Mouse (Mus musculus) kidney, adult 2 months (tissue): ENCODE results near the gene Adgrf2. TPM values are rescaled to one million over a fixed set of nuclear protein-coding genes. Genes with fewer than 3 reads are reported as not detected.

Experiments used
- DNase-seq: peaks from one replicate; pipeline ENCODE4 v3.0.0; 2021
- H3K27ac ChIP-seq: fragments of 200-500 bp; 2 replicates; pipeline ENCODE4 v1.5.1; 2012; ENCODE audit warnings: low read depth, low read length, control low read depth, inconsistent platforms; ENCODE audit not compliant: insufficient read depth
- H3K27me3 ChIP-seq: fragments of 200-500 bp; replicated peaks from 2 replicates; pipeline ENCODE4 v1.6.1; 2012; ENCODE audit warnings: mild to moderate bottlenecking, moderate library complexity, low read length, inconsistent platforms; ENCODE audit not compliant: control insufficient read depth, insufficient read depth
- H3K36me3 ChIP-seq: fragments of 200-500 bp; 2 replicates; pipeline ENCODE4 v1.6.1; 2012; ENCODE audit warnings: mild to moderate bottlenecking, moderate library complexity, low read length, inconsistent platforms; ENCODE audit not compliant: control insufficient read depth, insufficient read depth
- H3K4me1 ChIP-seq: fragments of 200-500 bp; 2 replicates; pipeline ENCODE4 v1.6.1; 2011; ENCODE audit warnings: low read length; ENCODE audit not compliant: control insufficient read depth, insufficient read depth
- H3K4me3 ChIP-seq: fragments of 200-500 bp; 2 replicates; pipeline ENCODE4 v1.5.1; 2011; ENCODE audit warnings: mild to moderate bottlenecking, low read depth, low read length, control low read depth; ENCODE audit not compliant: insufficient read depth
- CTCF ChIP-seq: fragments of 200-500 bp; conservative IDR thresholded peaks from 2 replicates; pipeline ENCODE4 v1.5.1; 2011; ENCODE audit warnings: low read depth, mild to moderate bottlenecking, control low read depth, low read length, moderate library complexity, mixed read lengths; ENCODE audit not compliant: insufficient read depth, insufficient read length
- POLR2A ChIP-seq: fragments of 200-500 bp; IDR thresholded peaks from one replicate; pipeline ENCODE4 v1.6.1; 2011; ENCODE audit warnings: low read depth, low read length, control low read depth
- WGBS: fragments of 180-500 bp; shearing (Covaris S2); methylation state at CpG from one replicate; pipeline ENCODE4 v1.1.7; 2018; 5-methylcytosine and 5-hydroxymethylcytosine counted together
- polyA plus RNA-seq: library from polyadenylated mRNA; depleted of rRNA; stranded (reverse); fragments of >200 nt; gene quantifications from 2 replicates; pipeline ENCODE4 v1.2.3, GENCODE M21; 2012; rRNA removed

Gene Adgrf2
- 0.08 and 0.19 TPM in 2 replicates for polyA plus RNA-seq

DNA sequence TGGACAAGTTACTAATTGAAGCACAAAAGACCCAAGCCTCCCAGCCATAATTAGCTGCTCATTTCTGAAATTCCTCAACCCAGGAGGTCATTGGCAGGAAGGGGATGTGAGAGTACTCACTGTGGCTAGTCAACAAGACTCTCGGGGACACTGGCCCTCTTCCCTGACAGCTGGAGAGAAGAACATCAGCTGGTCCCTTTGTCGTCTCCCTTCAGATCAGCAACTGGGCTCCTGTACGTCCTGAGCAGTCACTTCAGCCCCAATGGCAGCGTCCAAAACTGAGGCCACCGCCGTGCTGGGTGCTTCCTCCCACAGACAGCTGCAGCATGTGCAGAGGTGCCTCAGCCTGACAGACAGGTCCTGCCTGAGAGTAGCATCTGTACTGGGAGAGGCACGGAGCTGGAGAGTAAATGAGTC, at the start of gene Adgrf2:
Gene Adgrf2, minus strand, starts transcription at position 379 of the 417 bp plus-strand sequence.
- no peaks in the 10 kb centered on the region for H3K27me3 ChIP-seq
- DNase-seq, result peak; percentile 32
- no peaks in the 10 kb centered on the region for H3K36me3 ChIP-seq
- no peaks in the 10 kb centered on the region for H3K4me1 ChIP-seq
- TF ChIP-seq CTCF (no peak), POLR2A (no peak)
- WGBS, result 32% methylated on average over 7 of the region's 7 CpGs
- H3K4me3 ChIP-seq, result no peak within 1 kb of the TSS
- no peak within 1 kb of the TSS for H3K27ac ChIP-seq

- H3K4me3 ChIP-seq, result no peak overlapping the region
- H3K27me3 ChIP-seq, result no peaks in the 10 kb centered on the region
- WGBS, result 83% methylated on average over 1 of the region's 1 CpGs
- H3K27ac ChIP-seq, result no peak overlapping the region
- DNase-seq, result no peak
- no peaks in the 10 kb centered on the region for H3K4me1 ChIP-seq
- TF ChIP-seq POLR2A (no peak), CTCF (no peak)
- H3K36me3 ChIP-seq, result no peaks in the 10 kb centered on the region
These were observed 48.8 kb upstream of the Adgrf2 start for GRCm38 (mm10) chr17:42790787-42791186.

DNA sequence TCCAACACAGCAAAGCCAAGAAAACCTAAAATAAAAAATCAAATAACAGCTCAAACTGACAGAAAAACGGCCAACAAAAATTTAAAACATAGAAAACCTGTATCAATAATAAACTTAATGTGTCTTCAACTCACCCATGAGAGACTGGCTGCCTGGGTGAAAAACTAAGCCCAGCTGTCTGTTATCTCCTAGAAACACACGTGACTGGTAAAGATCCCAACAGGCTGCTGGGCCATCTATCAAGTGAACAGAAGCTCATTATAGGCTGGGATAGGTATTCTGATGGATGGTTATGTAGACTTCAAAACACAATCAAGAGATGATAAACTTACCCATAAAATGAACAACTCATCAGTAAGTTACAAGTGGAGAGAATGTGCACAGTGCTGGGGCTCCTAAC, 47.7 kb upstream of the Adgrf2 start:
- Histone ChIP-seq H3K27ac (no peak overlapping the region), H3K36me3 (no peaks in the 10 kb centered on the region), H3K4me3 (no peak overlapping the region), H3K27me3 (no peaks in the 10 kb centered on the region), H3K4me1 (no peaks in the 10 kb centered on the region)
- TF ChIP-seq POLR2A, result no peak
- no peak for TF ChIP-seq CTCF
- no peak for DNase-seq
- 67% methylated on average over 2 of the region's 2 CpGs for WGBS

- Histone ChIP-seq H3K27me3 (no peaks in the 10 kb centered on the region), H3K4me3 (no peak overlapping the region), H3K4me1 (no peaks in the 10 kb centered on the region), H3K27ac (no peak overlapping the region), H3K36me3 (no peaks in the 10 kb centered on the region)
- 87% methylated on average over 5 of the region's 5 CpGs for WGBS
- DNase-seq, result no peak
- TF ChIP-seq CTCF, result no peak
- no peak for TF ChIP-seq POLR2A
These were observed 46.9 kb upstream of the Adgrf2 start for GRCm38 (mm10) chr17:42788686-42789453.

DNA sequence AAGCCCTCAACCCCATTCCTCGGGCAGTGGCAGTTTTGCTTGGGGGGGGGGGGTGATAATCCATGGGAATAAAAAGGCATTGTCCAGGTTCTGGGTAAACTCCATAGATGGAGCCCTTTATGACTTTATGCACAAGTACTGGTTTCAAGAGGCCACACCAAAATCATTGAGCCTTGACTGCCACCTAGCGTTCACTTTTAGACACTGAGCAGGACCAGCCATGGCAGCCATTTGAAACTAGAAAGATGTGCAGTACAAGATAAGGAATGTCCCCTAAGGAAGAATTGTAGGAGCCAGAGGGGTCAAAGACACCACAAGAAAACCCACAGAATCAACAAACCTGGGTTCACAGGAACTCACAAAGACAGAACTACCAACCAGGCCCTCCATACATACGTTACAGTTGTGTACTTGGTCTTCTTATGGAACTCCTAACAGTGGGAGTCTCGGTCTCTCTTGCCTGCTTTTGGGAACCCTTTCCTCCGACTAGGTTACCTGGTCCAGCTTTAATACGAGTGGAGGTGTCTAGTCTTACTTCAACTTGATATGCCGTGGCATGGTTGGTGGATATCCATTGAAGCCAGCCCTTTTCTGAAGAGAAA, 40.3 kb upstream of the Adgrf2 start:
- WGBS, result 57% methylated on average over 7 of the region's 7 CpGs
- Histone ChIP-seq H3K27me3 (no peaks in the 10 kb centered on the region), H3K36me3 (no peaks in the 10 kb centered on the region), H3K4me1 (no peaks in the 10 kb centered on the region), H3K4me3 (no peak overlapping the region), H3K27ac (no peak overlapping the region)
- TF ChIP-seq POLR2A (no peak), CTCF (peak; percentile 83)
- peak; percentile 77 for DNase-seq

DNA sequence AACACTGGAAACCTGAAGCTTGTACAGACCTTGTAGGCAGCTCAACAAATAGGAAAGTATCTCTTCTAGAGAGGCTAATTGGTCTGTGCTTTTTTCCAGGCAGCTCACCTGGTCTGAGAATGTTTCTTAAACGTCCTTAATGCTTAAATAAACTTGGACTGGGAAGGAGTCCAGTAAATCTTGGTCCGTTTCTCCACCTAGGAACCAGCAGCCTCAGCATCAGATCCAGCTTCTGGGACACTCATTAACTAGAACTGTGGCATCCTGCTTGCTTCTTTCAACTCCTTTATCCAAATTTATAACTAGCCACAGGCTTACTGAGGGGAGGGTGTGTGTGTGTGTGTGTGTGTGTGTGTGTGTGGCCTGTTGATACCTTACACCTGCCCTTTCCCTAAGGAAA, 11.8 kb upstream of the Adgrf2 start:
- Histone ChIP-seq H3K27ac (no peak overlapping the region), H3K36me3 (no peaks in the 10 kb centered on the region), H3K27me3 (no peaks in the 10 kb centered on the region), H3K4me3 (no peak overlapping the region), H3K4me1 (peaks cover 5% of the 10 kb centered on the region; the same call in 1 of the 2 replicates)
- TF ChIP-seq POLR2A, result no peak
- no peak for TF ChIP-seq CTCF
- DNase-seq, result peak; percentile 79
- 16% methylated on average over 2 of the region's 2 CpGs for WGBS

DNA sequence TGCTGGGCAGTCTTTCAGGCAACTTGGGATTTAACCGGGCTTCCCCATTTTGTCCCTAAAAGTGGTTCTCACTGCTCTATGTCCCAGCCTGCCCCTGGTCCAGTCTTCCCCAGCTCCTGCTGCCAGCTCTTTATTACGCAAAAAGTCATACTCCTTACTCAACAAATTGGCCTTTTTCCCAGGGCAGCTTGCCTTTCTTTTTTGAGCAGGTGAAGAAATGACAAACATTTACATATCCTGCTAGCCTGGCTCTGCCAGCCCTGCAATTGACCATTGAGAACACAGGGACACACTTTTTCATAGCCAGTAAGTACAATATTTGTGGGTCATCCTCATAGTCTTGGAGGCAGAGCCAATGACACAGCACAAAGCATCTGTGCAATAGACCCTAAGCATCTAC, 10.2 kb upstream of the Adgrf2 start:
- H3K27me3 ChIP-seq, result no peaks in the 10 kb centered on the region
- no peak overlapping the region for H3K27ac ChIP-seq
- no peak for TF ChIP-seq POLR2A
- TF ChIP-seq CTCF, result no peak
- H3K4me1 ChIP-seq, result peaks cover 5% of the 10 kb centered on the region; the same call in 1 of the 2 replicates
- peak; percentile 74 for DNase-seq
- H3K4me3 ChIP-seq, result no peak overlapping the region
- WGBS, result 62% methylated on average over 2 of the region's 2 CpGs
- H3K36me3 ChIP-seq, result no peaks in the 10 kb centered on the region
